Mouse (Mus musculus): ENCODE results near the gene Mapk8. TPM values are rescaled to one million over a fixed set of nuclear protein-coding genes. Genes with fewer than 3 reads are reported as not detected.

The Mapk8 gene
- polyA plus RNA-seq, 1 experiment from 2014 or later = 21.2 TPM

- H3K27ac ChIP-seq (replicated peaks) = no peak overlapping the region
- no peak overlapping the region for H3K4me3 ChIP-seq
- peaks cover 8% of the 10 kb centered on the region; the same call in 1 of the 2 replicates for H3K27me3 ChIP-seq (replicated peaks; ENCODE audit: low read depth, poor library complexity, severe bottlenecking)
- H3K4me1 ChIP-seq = peaks cover 11% of the 10 kb centered on the region
- no peaks in the 10 kb centered on the region for H3K9me3 ChIP-seq
- H3K36me3 ChIP-seq (replicated peaks) = no peaks in the 10 kb centered on the region
- WGBS = 86% methylated on average over 4 of the region's 4 CpGs
- peak; percentile 49 for DNase-seq (ENCODE audit: low spot score)
Observed at GRCm38 (mm10) chr14:33333833-33334232, 113.1 kb downstream of the Mapk8 start.

GRCm38 (mm10) chr14:33331627-33332026 lies 115.3 kb downstream of the Mapk8 start:
- Histone ChIP-seq H3K27ac (replicated peaks) (no peak overlapping the region), H3K27me3 (replicated peaks; ENCODE audit: low read depth, poor library complexity, severe bottlenecking) (peaks cover 8% of the 10 kb centered on the region; the same call in 1 of the 2 replicates), H3K4me3 (no peak overlapping the region), H3K4me1 (peaks cover 19% of the 10 kb centered on the region), H3K9me3 (no peaks in the 10 kb centered on the region), H3K36me3 (replicated peaks) (no peaks in the 10 kb centered on the region)
- WGBS = 34% methylated on average over 4 of the region's 4 CpGs
- no peak for DNase-seq (ENCODE audit: low spot score)

GRCm38 (mm10) chr14:33330986-33331385 lies 116.0 kb downstream of the Mapk8 start:
- 61% methylated on average over 4 of the region's 4 CpGs for WGBS
- Histone ChIP-seq H3K4me1 (peaks cover 19% of the 10 kb centered on the region), H3K4me3 (no peak overlapping the region), H3K9me3 (no peaks in the 10 kb centered on the region), H3K27me3 (replicated peaks; ENCODE audit: low read depth, poor library complexity, severe bottlenecking) (peaks cover 8% of the 10 kb centered on the region; the same call in 1 of the 2 replicates), H3K27ac (replicated peaks) (no peak overlapping the region), H3K36me3 (replicated peaks) (no peaks in the 10 kb centered on the region)
- no peak for DNase-seq (ENCODE audit: low spot score)

- no peak overlapping the region for H3K27ac ChIP-seq (replicated peaks)
- H3K36me3 ChIP-seq (replicated peaks) = no peaks in the 10 kb centered on the region
- H3K27me3 ChIP-seq (replicated peaks; ENCODE audit: low read depth, poor library complexity, severe bottlenecking) = peaks cover 8% of the 10 kb centered on the region; the same call in 1 of the 2 replicates
- no peaks in the 10 kb centered on the region for H3K9me3 ChIP-seq
- WGBS = 89% methylated on average over 5 of the region's 5 CpGs
- no peak for DNase-seq (ENCODE audit: low spot score)
- peaks cover 18% of the 10 kb centered on the region for H3K4me1 ChIP-seq
- H3K4me3 ChIP-seq = no peak overlapping the region
Observed at GRCm38 (mm10) chr14:33329297-33329805, 117.6 kb downstream of the Mapk8 start.

- H3K9me3 ChIP-seq = no peaks in the 10 kb centered on the region
- H3K36me3 ChIP-seq (replicated peaks) = no peaks in the 10 kb centered on the region
- H3K4me1 ChIP-seq = peaks cover 21% of the 10 kb centered on the region
- DNase-seq (ENCODE audit: low spot score) = no peak
- H3K27ac ChIP-seq (replicated peaks) = peak overlapping the region; percentile 14
- H3K27me3 ChIP-seq (replicated peaks; ENCODE audit: low read depth, poor library complexity, severe bottlenecking) = peaks cover 9% of the 10 kb centered on the region; the same call in 1 of the 2 replicates
- H3K4me3 ChIP-seq = no peak overlapping the region
- 46% methylated on average over 5 of the region's 5 CpGs for WGBS
Observed at GRCm38 (mm10) chr14:33328369-33328768, 118.6 kb downstream of the Mapk8 start.

Other genes with a start within 250 kb of the Mapk8 start
- gene Arhgap22, start 233.1 kb downstream of the Mapk8 start, polyA plus RNA-seq (2016; fragmentation: Nextera tagmentation; extraction: Ambion mirVana) = 3.8 and 4.9 TPM in 2 replicates
- gene Frmpd2, start 24.5 kb upstream of the Mapk8 start, polyA plus RNA-seq (2016; fragmentation: Nextera tagmentation; extraction: Ambion mirVana) = 0.09 TPM in 1 of 2 replicates, not detected in the other
- gene Ptpn20, start 142.0 kb upstream of the Mapk8 start, polyA plus RNA-seq (2016; fragmentation: Nextera tagmentation; extraction: Ambion mirVana) = 0.14 TPM in 1 of 2 replicates, not detected in the other